Mouse (Mus musculus) monocyte, adult 5-6 weeks (primary cell): ENCODE measurements around the gene Retreg3. TPM values are rescaled to one million over a fixed set of nuclear protein-coding genes. Genes with fewer than 3 reads are reported as not detected.
"Not testable (repeated sequence)": the region's sequence is repeated elsewhere in the genome, so short reads cannot be mapped to it uniquely, and the experiment has no call there.

Source experiments
- ATAC-seq: fragments of 153-309, 156-312 bp; replicated peaks from 2 replicates; pipeline ENCODE4 v1.8.0; 2017; ENCODE audit warnings: mild to moderate bottlenecking; ENCODE audit not compliant: low TSS enrichment, insufficient number of reproducible peaks, severe bottlenecking, poor library complexity, low FRiP score
- total RNA-seq: library from RNA; stranded (forward); fragments of 200-1000, 200-491, 200-594 nt; gene quantifications from 3 replicates; pipeline ENCODE4 v1.2.3, GENCODE M21; 2017

Gene Retreg3
- total RNA-seq, 1 experiment from 2014 or later: 57.9 TPM

DNA sequence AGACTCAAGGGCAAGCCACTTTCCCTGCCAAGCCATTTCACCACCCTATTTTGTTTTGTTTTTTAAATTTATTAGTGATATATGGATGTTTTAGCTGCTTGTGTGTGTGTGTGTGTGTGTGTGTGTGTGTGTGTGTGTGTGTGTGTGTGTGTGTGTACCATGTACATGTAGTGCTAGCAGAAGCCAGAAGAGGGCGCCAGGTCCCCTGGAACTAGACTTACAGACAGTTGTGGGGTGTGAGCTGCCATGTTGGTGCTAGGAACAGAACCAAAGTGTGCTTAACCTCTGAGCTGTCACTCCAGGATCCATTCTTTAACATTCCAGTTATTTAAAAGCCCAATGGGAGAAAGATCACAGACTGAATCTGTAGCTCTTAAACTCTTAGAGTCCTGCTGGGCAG, 7.4 kb upstream of the Retreg3 start:
- no peak for ATAC-seq

DNA sequence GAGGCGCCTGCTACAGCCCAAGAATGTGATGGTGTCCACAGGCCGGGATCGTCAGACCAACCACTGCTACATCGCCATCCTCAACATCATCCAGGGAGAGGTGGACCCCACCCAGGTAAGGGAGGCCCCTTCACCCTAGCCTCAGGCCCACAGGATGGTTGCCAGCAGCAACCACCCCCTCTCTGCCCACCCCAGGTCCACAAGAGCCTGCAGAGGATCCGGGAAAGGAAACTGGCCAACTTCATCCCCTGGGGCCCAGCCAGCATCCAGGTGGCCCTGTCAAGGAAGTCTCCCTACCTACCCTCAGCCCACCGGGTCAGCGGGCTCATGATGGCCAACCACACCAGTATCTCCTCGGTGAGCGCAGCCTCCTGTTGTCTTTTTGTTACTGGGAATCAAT, 5.3 kb upstream of the Retreg3 start:
- not testable (repeated sequence) for ATAC-seq

- not testable (repeated sequence) for ATAC-seq
Observed at GRCm38 (mm10) chr11:101124494-101124893, 4.8 kb upstream of the Retreg3 start.

GRCm38 (mm10) chr11:101120545-101121188, 974 bp upstream of the Retreg3 start:
- no peak for ATAC-seq

DNA sequence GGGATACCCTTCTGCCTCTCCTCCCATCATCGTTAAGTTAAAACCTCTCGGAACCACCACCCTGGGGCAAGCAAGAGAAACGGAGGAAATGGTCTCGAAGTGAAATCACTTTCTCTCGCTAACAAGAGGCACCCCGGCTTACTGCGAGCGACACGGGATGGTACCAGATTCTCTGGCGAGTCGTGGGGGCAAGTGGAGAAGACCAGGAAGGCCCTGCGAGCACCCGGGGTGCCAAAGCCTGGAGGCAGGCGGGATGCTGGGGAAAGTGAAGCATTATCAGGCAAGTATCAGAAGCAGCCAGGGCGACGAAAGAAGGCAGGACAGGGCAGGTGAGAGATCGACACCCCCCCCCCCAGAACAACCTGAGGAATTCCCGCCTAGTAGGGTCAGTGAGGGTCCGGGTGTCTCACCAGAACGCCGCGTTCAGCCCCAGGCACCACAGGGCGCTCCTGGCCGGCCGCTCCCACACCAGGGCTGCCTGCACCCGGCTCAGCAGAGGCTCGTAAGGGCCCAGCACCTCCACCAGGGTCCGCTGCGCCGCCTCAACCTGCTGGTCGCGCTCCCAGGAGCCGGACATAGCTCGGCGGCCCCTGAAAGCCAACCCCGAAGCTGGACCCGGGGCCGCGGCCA, 447 bp downstream of the Retreg3 start:
- ATAC-seq: no peak

DNA sequence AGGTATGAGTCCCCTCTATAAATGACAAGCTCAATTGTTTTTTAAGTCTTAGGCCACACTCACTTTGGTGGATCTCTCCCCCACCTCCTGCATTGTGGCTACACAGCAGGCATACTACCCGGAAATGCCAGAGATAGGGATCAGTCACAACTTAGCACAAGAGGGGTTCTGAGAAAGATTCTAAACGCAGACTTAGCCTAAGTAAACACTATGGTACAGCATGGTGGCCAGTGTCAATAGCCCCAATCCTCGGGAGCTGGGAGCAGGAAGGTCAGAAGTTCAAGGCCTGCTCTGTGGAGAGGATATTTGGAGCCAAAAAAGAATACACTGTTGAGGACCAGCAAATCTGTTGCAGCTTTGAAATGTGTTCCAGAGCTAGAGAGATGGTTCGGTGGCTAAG, 1.6 kb downstream of the Retreg3 start:
- ATAC-seq: no peak

DNA sequence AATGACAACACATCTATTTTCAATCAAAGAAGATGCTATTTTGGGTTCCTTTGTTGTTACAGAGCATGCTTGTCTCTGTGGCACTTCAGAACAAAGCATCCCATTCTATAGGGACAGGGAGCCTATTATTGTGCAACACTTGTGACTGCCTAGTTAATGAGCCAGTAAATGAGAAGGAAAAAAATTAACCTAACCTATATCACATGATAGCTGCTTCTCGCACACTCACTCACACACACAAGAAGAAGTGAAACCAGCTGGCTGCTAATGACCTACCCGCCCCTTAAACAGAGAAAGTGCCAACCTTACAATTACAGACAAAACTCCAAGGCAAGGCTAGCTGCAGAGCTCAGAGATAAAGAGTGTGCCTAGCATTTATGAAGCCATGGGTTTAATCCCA, 4.1 kb downstream of the Retreg3 start:
- ATAC-seq: peak; percentile 64

- no peak for ATAC-seq
Observed at GRCm38 (mm10) chr11:101112186-101112585, 7.5 kb downstream of the Retreg3 start.

- ATAC-seq: no peak
Observed at GRCm38 (mm10) chr11:101111178-101111577, 8.5 kb downstream of the Retreg3 start.

DNA sequence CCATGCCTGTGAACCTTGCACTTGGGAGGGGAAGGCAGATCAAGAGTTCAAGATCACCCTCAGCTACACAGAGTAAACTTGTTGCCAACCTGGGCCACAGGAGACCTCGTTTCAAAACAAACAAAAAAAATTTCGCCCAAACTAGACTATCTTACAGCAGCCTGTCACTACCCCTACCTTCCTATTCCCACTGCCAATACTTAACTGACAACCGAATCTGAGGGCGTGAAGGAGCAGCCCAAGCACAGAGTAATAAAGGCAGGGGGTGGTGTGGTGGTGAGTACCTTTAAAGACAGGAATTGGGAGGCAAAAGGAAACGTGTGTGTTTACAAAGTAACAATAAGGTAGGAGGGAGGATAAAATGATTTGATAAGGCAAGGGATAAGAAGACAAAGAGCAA, 9.0 kb downstream of the Retreg3 start:
- no peak for ATAC-seq

GRCm38 (mm10) chr11:101109351-101109750, 10.3 kb downstream of the Retreg3 start:
- no peak for ATAC-seq

GRCm38 (mm10) chr11:101103011-101103410, 16.7 kb downstream of the Retreg3 start:
- no peak for ATAC-seq

DNA sequence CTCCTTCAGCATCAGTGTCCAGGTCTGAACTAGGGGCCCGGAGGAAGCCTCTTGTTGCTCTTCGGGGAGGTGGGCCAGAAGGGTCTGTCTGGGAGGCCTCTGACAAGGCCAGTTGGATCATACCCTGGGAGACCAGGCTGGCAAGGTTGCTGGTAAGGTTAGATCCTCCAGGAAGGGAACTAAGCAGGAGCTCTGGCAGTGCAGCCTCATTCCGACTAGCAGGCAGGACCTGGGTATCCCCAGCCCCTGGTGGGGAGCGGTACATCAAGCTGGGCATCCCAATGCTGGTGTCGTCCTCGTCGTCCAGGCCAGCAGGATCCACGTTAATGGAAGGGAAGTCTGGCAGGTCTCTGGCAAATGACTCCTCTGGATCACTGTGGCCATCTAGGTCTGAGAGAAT, 21.5 kb downstream of the Retreg3 start:
- ATAC-seq: no peak

DNA sequence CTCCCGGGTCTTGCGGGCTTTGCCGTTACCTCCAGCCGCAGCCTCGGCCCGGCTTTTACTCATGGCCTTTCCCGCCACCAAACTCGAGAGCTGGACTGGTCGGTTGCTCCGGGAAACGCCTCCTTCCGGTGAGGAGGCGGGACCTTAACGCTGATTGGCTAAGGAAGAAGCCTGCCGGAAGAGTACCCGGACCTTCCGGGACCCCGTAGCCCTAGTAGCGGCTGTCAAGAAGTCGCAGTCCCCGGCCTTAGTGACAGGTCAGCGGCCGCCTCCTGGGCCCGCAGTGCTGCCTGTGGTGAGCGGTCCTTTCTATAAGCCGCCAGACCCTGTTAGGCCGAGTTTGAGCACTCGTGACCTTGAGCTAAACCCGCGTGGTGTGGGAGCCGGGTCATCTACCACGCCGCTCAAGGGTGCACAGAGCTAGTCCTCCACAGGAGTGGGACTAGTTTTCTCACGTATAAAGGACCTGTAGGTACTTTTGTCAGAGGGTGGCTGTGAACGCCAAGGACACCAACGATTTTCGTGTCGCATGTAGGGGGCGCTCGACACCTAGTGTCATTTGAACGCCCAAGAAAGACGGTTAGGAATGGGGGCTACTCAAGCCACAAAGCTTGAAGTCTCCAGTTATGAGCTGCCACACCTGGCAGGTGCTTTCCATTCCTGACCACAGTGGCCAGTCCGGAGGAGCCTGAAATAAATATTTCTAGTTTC, 24.2 kb downstream of the Retreg3 start, which contains the start of gene Psmc3ip:
Gene Psmc3ip, minus strand, starts transcription at position 123 of the 711 bp plus-strand sequence.
- peak; percentile 97 for ATAC-seq

- no peak for ATAC-seq
Observed at GRCm38 (mm10) chr11:101094930-101095313, 24.8 kb downstream of the Retreg3 start.

- ATAC-seq: no peak
Observed at GRCm38 (mm10) chr11:101089931-101090330, 29.8 kb downstream of the Retreg3 start.

DNA sequence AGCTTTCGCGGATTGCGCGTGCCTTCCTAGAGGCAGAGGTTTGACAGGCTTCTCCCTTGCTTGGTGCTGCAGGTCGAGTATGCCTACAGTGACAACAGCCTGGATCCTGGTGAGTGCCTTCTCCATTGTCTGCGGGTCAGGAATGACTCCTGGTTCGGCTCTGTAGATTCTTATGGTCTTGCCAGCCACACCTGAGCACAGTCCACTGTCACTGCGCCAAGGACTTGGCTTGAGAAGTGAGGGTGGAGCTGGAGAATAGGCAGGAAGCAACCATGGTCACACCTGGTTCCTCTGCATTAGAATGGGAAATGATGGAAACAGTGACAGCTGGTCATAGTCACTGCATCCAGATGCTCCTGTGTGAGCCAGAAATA, 32.0 kb downstream of the Retreg3 start:
- ATAC-seq: no peak

- ATAC-seq: peak; percentile 77
Observed at GRCm38 (mm10) chr11:101086756-101087681, 32.7 kb downstream of the Retreg3 start, which contains the start of gene Mlx. Gene Mlx (plus strand): TSS chr11:101087277.

GRCm38 (mm10) chr11:101086323-101086674, 33.4 kb downstream of the Retreg3 start:
- no peak for ATAC-seq
